Mouse (Mus musculus): ENCODE measurements at regions not wholly inside any gene's neighbourhood (a gene's known extent, or its start where the extent isn't known, plus 50 kb on each side); places are given as distances from the start of the nearest gene placed in this dataset.

GRCm38 (mm10) chr2:117959440-117959839, 152.2 kb upstream of the Thbs1 start:
- DNase-seq (ENCODE audit: low read depth in 1 of 2, low spot score in 2 of 2) = no peak
- Histone ChIP-seq H3K4me3 (ENCODE audit: extremely low read depth, insufficient read depth, insufficient read length) (no peak overlapping the region), H3K4me1 (ENCODE audit: control insufficient read depth, insufficient read depth, insufficient read length) (peaks cover 6% of the 10 kb centered on the region; the same call in 1 of the 2 replicates), H3K27me3 (ENCODE audit: control insufficient read depth, insufficient read depth, low read length) (no peaks in the 10 kb centered on the region), H3K36me3 (ENCODE audit: control insufficient read depth, insufficient read depth, low read length) (no peaks in the 10 kb centered on the region), H3K27ac (ENCODE audit: insufficient read depth, low read length) (no peak overlapping the region)
- TF ChIP-seq POLR2A (IDR thresholded peaks at IDR 0.05; ENCODE audit: low read depth, low read length) (no peak), CTCF (IDR thresholded peaks at IDR 0.05; ENCODE audit: extremely low read depth, insufficient read depth, insufficient read length, insufficient replicate concordance) (no peak)

- Histone ChIP-seq H3K27ac (ENCODE audit: insufficient read depth, low read length) (peak overlapping the region; percentile 20), H3K4me3 (ENCODE audit: extremely low read depth, insufficient read depth, insufficient read length) (no peak overlapping the region), H3K4me1 (ENCODE audit: control insufficient read depth, insufficient read depth, insufficient read length) (peaks cover 6% of the 10 kb centered on the region; the same call in 1 of the 2 replicates), H3K27me3 (ENCODE audit: control insufficient read depth, insufficient read depth, low read length) (no peaks in the 10 kb centered on the region), H3K36me3 (ENCODE audit: control insufficient read depth, insufficient read depth, low read length) (no peaks in the 10 kb centered on the region)
- 6% methylated on average over 4 of the region's 4 CpGs for WGBS
- no peak for TF ChIP-seq POLR2A (IDR thresholded peaks at IDR 0.05; ENCODE audit: low read depth, low read length)
- no peak for TF ChIP-seq CTCF (IDR thresholded peaks at IDR 0.05; ENCODE audit: extremely low read depth, insufficient read depth, insufficient read length, insufficient replicate concordance)
- DNase-seq (ENCODE audit: low read depth in 1 of 2, low spot score in 2 of 2) = no peak
Measured at GRCm38 (mm10) chr2:117962531-117962930, 149.1 kb upstream of the Thbs1 start.

DNA sequence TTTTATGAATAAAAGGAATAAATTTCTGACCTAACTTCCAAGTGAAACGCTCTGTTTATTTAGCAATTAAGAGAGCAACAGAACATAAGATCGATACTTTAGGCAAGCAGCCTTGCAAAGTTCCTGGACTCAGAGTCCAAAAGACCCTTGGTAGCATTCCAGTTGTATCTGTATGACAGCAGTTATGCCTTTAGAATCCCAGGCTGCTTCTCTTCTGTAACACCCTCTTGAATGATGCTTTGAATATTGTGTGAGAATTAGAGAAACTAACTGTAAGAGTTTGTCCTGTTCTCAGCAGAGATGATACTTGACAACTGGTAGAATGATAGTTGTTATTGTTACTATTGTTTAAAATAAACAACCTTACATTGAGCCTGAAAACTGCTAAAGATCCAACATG, 148.2 kb upstream of the Thbs1 start:
- H3K27ac ChIP-seq (ENCODE audit: insufficient read depth, low read length) = no peak overlapping the region

GRCm38 (mm10) chr2:117965758-117966157, 145.9 kb upstream of the Thbs1 start:
- WGBS = 90% methylated on average over 4 of the region's 4 CpGs
- Histone ChIP-seq H3K4me3 (ENCODE audit: extremely low read depth, insufficient read depth, insufficient read length) (no peak overlapping the region), H3K36me3 (ENCODE audit: control insufficient read depth, insufficient read depth, low read length) (no peaks in the 10 kb centered on the region), H3K27me3 (ENCODE audit: control insufficient read depth, insufficient read depth, low read length) (no peaks in the 10 kb centered on the region), H3K4me1 (ENCODE audit: control insufficient read depth, insufficient read depth, insufficient read length) (peaks cover 9% of the 10 kb centered on the region; the same call in 1 of the 2 replicates), H3K27ac (ENCODE audit: insufficient read depth, low read length) (no peak overlapping the region)
- DNase-seq (ENCODE audit: low read depth in 1 of 2, low spot score in 2 of 2) = no peak
- TF ChIP-seq POLR2A (IDR thresholded peaks at IDR 0.05; ENCODE audit: low read depth, low read length) (no peak), CTCF (IDR thresholded peaks at IDR 0.05; ENCODE audit: extremely low read depth, insufficient read depth, insufficient read length, insufficient replicate concordance) (no peak)

More for the DNA sequence above, 148.2 kb upstream of the Thbs1 start:
- WGBS = 86% methylated on average over 2 of the region's 2 CpGs
- DNase-seq (ENCODE audit: low read depth in 1 of 2, low spot score in 2 of 2) = no peak
- no peaks in the 10 kb centered on the region for H3K36me3 ChIP-seq (ENCODE audit: control insufficient read depth, insufficient read depth, low read length)
- H3K27me3 ChIP-seq (ENCODE audit: control insufficient read depth, insufficient read depth, low read length) = no peaks in the 10 kb centered on the region
- peaks cover 6% of the 10 kb centered on the region; the same call in 1 of the 2 replicates for H3K4me1 ChIP-seq (ENCODE audit: control insufficient read depth, insufficient read depth, insufficient read length)
- TF ChIP-seq POLR2A (IDR thresholded peaks at IDR 0.05; ENCODE audit: low read depth, low read length) (no peak), CTCF (IDR thresholded peaks at IDR 0.05; ENCODE audit: extremely low read depth, insufficient read depth, insufficient read length, insufficient replicate concordance) (no peak)
- no peak overlapping the region for H3K4me3 ChIP-seq (ENCODE audit: extremely low read depth, insufficient read depth, insufficient read length)

- DNase-seq (ENCODE audit: low read depth in 1 of 2, low spot score in 2 of 2) = no peak
- Histone ChIP-seq H3K4me3 (ENCODE audit: extremely low read depth, insufficient read depth, insufficient read length) (no peak overlapping the region), H3K27me3 (ENCODE audit: control insufficient read depth, insufficient read depth, low read length) (no peaks in the 10 kb centered on the region), H3K4me1 (ENCODE audit: control insufficient read depth, insufficient read depth, insufficient read length) (peaks cover 3% of the 10 kb centered on the region; the same call in 1 of the 2 replicates), H3K36me3 (ENCODE audit: control insufficient read depth, insufficient read depth, low read length) (no peaks in the 10 kb centered on the region), H3K27ac (ENCODE audit: insufficient read depth, low read length) (no peak overlapping the region)
- TF ChIP-seq POLR2A (IDR thresholded peaks at IDR 0.05; ENCODE audit: low read depth, low read length) (no peak), CTCF (IDR thresholded peaks at IDR 0.05; ENCODE audit: extremely low read depth, insufficient read depth, insufficient read length, insufficient replicate concordance) (no peak)
- WGBS = 58% methylated on average over 1 of the region's 1 CpGs
Measured at GRCm38 (mm10) chr2:117968731-117969130, 142.9 kb upstream of the Thbs1 start.

- H3K27ac ChIP-seq (ENCODE audit: insufficient read depth, low read length) = no peak overlapping the region
- no peaks in the 10 kb centered on the region for H3K27me3 ChIP-seq (ENCODE audit: control insufficient read depth, insufficient read depth, low read length)
- H3K4me3 ChIP-seq (ENCODE audit: extremely low read depth, insufficient read depth, insufficient read length) = no peak overlapping the region
- TF ChIP-seq CTCF (IDR thresholded peaks at IDR 0.05; ENCODE audit: extremely low read depth, insufficient read depth, insufficient read length, insufficient replicate concordance) (no peak), POLR2A (IDR thresholded peaks at IDR 0.05; ENCODE audit: low read depth, low read length) (no peak)
- no peak for DNase-seq (ENCODE audit: low read depth in 1 of 2, low spot score in 2 of 2)
- no peaks in the 10 kb centered on the region for H3K36me3 ChIP-seq (ENCODE audit: control insufficient read depth, insufficient read depth, low read length)
- H3K4me1 ChIP-seq (ENCODE audit: control insufficient read depth, insufficient read depth, insufficient read length) = peaks cover 3% of the 10 kb centered on the region; the same call in 1 of the 2 replicates
- 90% methylated on average over 5 of the region's 5 CpGs for WGBS
Measured at GRCm38 (mm10) chr2:117970631-117971030, 141.0 kb upstream of the Thbs1 start.

DNA sequence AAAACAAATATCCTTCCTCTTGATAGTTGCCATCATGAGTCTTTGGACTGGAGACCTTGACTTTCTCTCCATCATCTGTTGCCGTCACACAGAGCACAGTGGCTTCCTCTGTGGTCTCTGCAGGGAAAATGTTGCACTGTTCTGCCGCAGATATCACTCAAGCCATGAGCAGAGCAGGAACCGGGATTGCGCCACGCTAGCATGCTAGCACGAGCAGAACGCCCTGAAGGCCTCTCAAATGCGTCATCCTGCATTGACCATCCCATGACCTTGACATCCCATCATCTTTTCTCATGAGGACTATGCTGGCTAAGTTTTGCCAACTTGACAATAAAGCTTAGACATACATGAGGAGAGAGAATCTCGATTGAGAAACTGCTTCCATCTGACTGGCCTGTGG, 134.6 kb upstream of the Thbs1 start:
- TF ChIP-seq CTCF (IDR thresholded peaks at IDR 0.05; ENCODE audit: extremely low read depth, insufficient read depth, insufficient read length, insufficient replicate concordance) = no peak
- no peak for TF ChIP-seq POLR2A (IDR thresholded peaks at IDR 0.05; ENCODE audit: low read depth, low read length)
- DNase-seq (ENCODE audit: low read depth in 1 of 2, low spot score in 2 of 2) = no peak

More for the DNA sequence above, 134.6 kb upstream of the Thbs1 start:
- H3K36me3 ChIP-seq (ENCODE audit: control insufficient read depth, insufficient read depth, low read length) = no peaks in the 10 kb centered on the region
- no peaks in the 10 kb centered on the region for H3K4me1 ChIP-seq (ENCODE audit: control insufficient read depth, insufficient read depth, insufficient read length)
- H3K27ac ChIP-seq (ENCODE audit: insufficient read depth, low read length) = no peak overlapping the region
- no peak overlapping the region for H3K4me3 ChIP-seq (ENCODE audit: extremely low read depth, insufficient read depth, insufficient read length)
- H3K27me3 ChIP-seq (ENCODE audit: control insufficient read depth, insufficient read depth, low read length) = no peaks in the 10 kb centered on the region
- 72% methylated on average over 9 of the region's 9 CpGs for WGBS

Data from spleen, adult 2 months (tissue).